Comparison of ENCODE assay signal across 27 mouse cellular contexts in genomic region chr11:78138023-78138422, GRCm38 (mm10). TPM values are rescaled to one million over a fixed set of nuclear protein-coding genes. Genes with fewer than 3 reads are reported as not detected.
DNase-seq lines count a peak whose midpoint lies in the region; ATAC-seq and TF ChIP-seq lines count a peak whose summit lies in the region.
"Had no signal": no experiment of that assay in that cellular context is flagged by ENCODE, and none has a peak within 500 bp of the region (broad histone marks: within the 10 kb centered on the region; RNA-seq: fewer than 3 reads in every experiment).

No protein-coding gene starts in this region.

- no peak overlapping the region for H3K4me2 ChIP-seq in heart, embryonic 12.5 days
- H3K4me2 ChIP-seq in liver, embryonic 11.5 days: no peak overlapping the region
- no peak overlapping the region for H3K4me2 ChIP-seq in liver, embryonic 16.5 days (ENCODE audit: low read depth, low read length)
- H3K4me2 ChIP-seq in forebrain, embryonic 11.5 days (ENCODE audit: low read depth, low read length, severe bottlenecking): no peak overlapping the region
- H3K4me2 ChIP-seq: forebrain, embryonic 12.5 days; hindbrain, embryonic 12.5 days; intestine, embryonic 15.5 days; kidney, embryonic 15.5 days; limb, embryonic 12.5 days; midbrain, embryonic 13.5 days had no signal

- peaks cover 45% of the 10 kb centered on the region; the same call in 1 of the 2 replicates for H3K79me2 ChIP-seq in liver, adult 2 months (ENCODE audit: control insufficient read depth, insufficient read depth, low read length)

- peak overlapping the region; percentile 41; the same call in 1 of the 2 replicates for H3K27ac ChIP-seq in gastrocnemius, adult 2 months
- H3K27ac ChIP-seq in heart, embryonic 12.5 days (ENCODE audit: poor library complexity, severe bottlenecking): peak overlapping the region; percentile 51; the same call in 1 of the 2 replicates
- peak overlapping the region; percentile 97 for H3K27ac ChIP-seq in liver, adult 2 months (replicated peaks; ENCODE audit: insufficient read depth, low read depth, low read length)
- H3K27ac ChIP-seq in liver, embryonic 11.5 days (ENCODE audit: low read depth, low read length): no peak overlapping the region
- H3K27ac ChIP-seq in liver, embryonic 16.5 days (ENCODE audit: low read length): peak overlapping the region; percentile 0; the same call in 1 of the 2 replicates
- no peak overlapping the region for H3K27ac ChIP-seq in forebrain, embryonic 11.5 days (ENCODE audit: low read depth, low read length)
- H3K27ac ChIP-seq: forebrain, embryonic 12.5 days; hindbrain, embryonic 12.5 days; hindbrain, postnatal 0 days; intestine, embryonic 15.5 days; kidney, embryonic 15.5 days; layer of hippocampus, adult 2 months; left cerebral cortex, adult 2 months; limb, embryonic 12.5 days; macrophage; midbrain, embryonic 13.5 days had no signal

- peaks cover 3% of the 10 kb centered on the region for H3K36me3 ChIP-seq in heart, embryonic 12.5 days
- peaks cover under 1% of the 10 kb centered on the region; the same call in 1 of the 2 replicates for H3K36me3 ChIP-seq in liver, adult 2 months (ENCODE audit: control insufficient read depth, insufficient read depth, low read length)
- no peaks in the 10 kb centered on the region for H3K36me3 ChIP-seq in liver, embryonic 11.5 days (ENCODE audit: control insufficient read depth, insufficient read depth, low read length)
- H3K36me3 ChIP-seq in liver, embryonic 16.5 days (ENCODE audit: control insufficient read depth, insufficient read depth): no peaks in the 10 kb centered on the region
- no peaks in the 10 kb centered on the region for H3K36me3 ChIP-seq in forebrain, embryonic 11.5 days (ENCODE audit: control insufficient read depth, insufficient read depth, low read length)

- no peak overlapping the region for H3K9ac ChIP-seq in heart, embryonic 12.5 days
- peak overlapping the region; percentile 26; the same call in 1 of the 2 replicates for H3K9ac ChIP-seq in liver, adult 2 months (ENCODE audit: low read depth, low read length)
- no peak overlapping the region for H3K9ac ChIP-seq in liver, embryonic 11.5 days (ENCODE audit: low read depth, low read length)
- no peak overlapping the region for H3K9ac ChIP-seq in liver, embryonic 16.5 days (ENCODE audit: low read depth, low read length)
- no peak overlapping the region for H3K9ac ChIP-seq in forebrain, embryonic 11.5 days (ENCODE audit: low read length)
- H3K9ac ChIP-seq: forebrain, embryonic 12.5 days; forebrain, postnatal 0 days; hindbrain, embryonic 12.5 days; intestine, embryonic 15.5 days; kidney, embryonic 15.5 days; limb, embryonic 12.5 days; midbrain, embryonic 13.5 days had no signal

- H3K9me3 ChIP-seq in heart, embryonic 12.5 days (replicated peaks): no peaks in the 10 kb centered on the region
- H3K9me3 ChIP-seq in liver, embryonic 11.5 days (ENCODE audit: control insufficient read depth, low read length): no peaks in the 10 kb centered on the region
- no peaks in the 10 kb centered on the region for H3K9me3 ChIP-seq in liver, embryonic 16.5 days (replicated peaks; ENCODE audit: control insufficient read depth, low read length)
- H3K9me3 ChIP-seq in forebrain, embryonic 11.5 days (ENCODE audit: control insufficient read depth, low read length): no peaks in the 10 kb centered on the region
- H3K9me3 ChIP-seq: forebrain, embryonic 12.5 days; hindbrain, embryonic 12.5 days; intestine, embryonic 15.5 days; kidney, embryonic 15.5 days; limb, embryonic 12.5 days; midbrain, embryonic 13.5 days had no signal

- TF ChIP-seq POLR2A in liver, adult 2 months (IDR thresholded peaks at IDR 0.05; ENCODE audit: extremely low read depth, insufficient read depth, low read length): no peak

- H3K27me3 ChIP-seq in heart, embryonic 12.5 days (replicated peaks): no peaks in the 10 kb centered on the region
- no peaks in the 10 kb centered on the region for H3K27me3 ChIP-seq in liver, adult 2 months (ENCODE audit: control insufficient read depth, insufficient read depth, low read length)
- no peaks in the 10 kb centered on the region for H3K27me3 ChIP-seq in liver, embryonic 11.5 days (replicated peaks; ENCODE audit: control insufficient read depth, insufficient read depth, low read length)
- no peaks in the 10 kb centered on the region for H3K27me3 ChIP-seq in liver, embryonic 16.5 days (ENCODE audit: control insufficient read depth, insufficient read depth, low read depth, low read length)
- H3K27me3 ChIP-seq in forebrain, embryonic 11.5 days (ENCODE audit: control insufficient read depth, insufficient read depth, low read length): no peaks in the 10 kb centered on the region
- H3K27me3 ChIP-seq: CH12.LX; forebrain, embryonic 12.5 days; hindbrain, embryonic 12.5 days; intestine, embryonic 15.5 days; kidney, embryonic 15.5 days; limb, embryonic 12.5 days; midbrain, embryonic 13.5 days had no signal

- ATAC-seq in heart, embryonic 12.5 days (ENCODE audit: insufficient number of reproducible peaks, low FRiP score): no peak; the same call in 1 of the 2 replicates
- no peak for ATAC-seq in liver, embryonic 11.5 days (replicated peaks; ENCODE audit: low FRiP score)
- ATAC-seq in liver, embryonic 16.5 days (ENCODE audit: low read depth): no peak
- no peak for ATAC-seq in forebrain, embryonic 11.5 days (replicated peaks; ENCODE audit: low FRiP score)
- ATAC-seq: activated CD4-positive, CD25-positive, alpha-beta regulatory T cell, adult 4 months; forebrain, postnatal 0 days; hindbrain, postnatal 0 days; intestine, embryonic 15.5 days; midbrain, embryonic 13.5 days had no signal

- no peak for DNase-seq in gastrocnemius, adult 2 months
- DNase-seq in gastrocnemius, postnatal 25 days: no peak
- no peak for DNase-seq in heart, postnatal 14 days
- peak; percentile 64 for DNase-seq in liver, adult 2 months (ENCODE audit: extremely low read depth, low read depth, low spot score)
- no peak for DNase-seq in liver, embryonic 11.5 days (ENCODE audit: low spot score)
- DNase-seq in forebrain, embryonic 11.5 days (ENCODE audit: low spot score): no peak
- DNase-seq: cerebellum, adult 2 months; cerebellum, postnatal 14 days; forebrain, postnatal 0 days; gastrocnemius, postnatal 10 days; lung, adult 18-20 months; lung, postnatal 10 days had no signal

- no peak overlapping the region for H3K4me3 ChIP-seq in gastrocnemius, adult 2 months
- no peak overlapping the region for H3K4me3 ChIP-seq in heart, embryonic 12.5 days
- no peak overlapping the region for H3K4me3 ChIP-seq in liver, adult 2 months (ENCODE audit: insufficient read depth, low read depth, low read length)
- H3K4me3 ChIP-seq in liver, embryonic 11.5 days (ENCODE audit: low read depth, low read length): no peak overlapping the region
- H3K4me3 ChIP-seq in liver, embryonic 16.5 days (ENCODE audit: low read depth, low read length): no peak overlapping the region
- H3K4me3 ChIP-seq in forebrain, embryonic 11.5 days (ENCODE audit: low read depth, low read length): no peak overlapping the region
- H3K4me3 ChIP-seq: erythroblast, embryonic 14.5 days; forebrain, embryonic 12.5 days; hindbrain, embryonic 12.5 days; intestine, embryonic 15.5 days; kidney, embryonic 15.5 days; layer of hippocampus, adult 2 months; left cerebral cortex, adult 2 months; limb, embryonic 12.5 days; midbrain, embryonic 13.5 days had no signal

- 73% methylated on average over 3 of the region's 3 CpGs for WGBS in heart, embryonic 12.5 days
- WGBS in liver, adult 2 months: 19% methylated on average over 3 of the region's 3 CpGs
- 85% methylated on average over 3 of the region's 3 CpGs for WGBS in liver, embryonic 11.5 days
- 66% methylated on average over 3 of the region's 3 CpGs for whole genome bisulfite sequencing in liver, embryonic 16.5 days (ENCODE audit: insufficient replicate concordance)
- 91% methylated on average over 3 of the region's 3 CpGs for WGBS in forebrain, embryonic 11.5 days

- H3K4me1 ChIP-seq in heart, embryonic 12.5 days (replicated peaks): peaks cover 52% of the 10 kb centered on the region
- H3K4me1 ChIP-seq in liver, adult 2 months (ENCODE audit: control insufficient read depth, insufficient read depth, low read length): peaks cover 32% of the 10 kb centered on the region
- peaks cover 44% of the 10 kb centered on the region for H3K4me1 ChIP-seq in liver, embryonic 11.5 days (replicated peaks; ENCODE audit: control insufficient read depth, insufficient read depth, low read length)
- peaks cover 39% of the 10 kb centered on the region for H3K4me1 ChIP-seq in liver, embryonic 16.5 days (ENCODE audit: control insufficient read depth, low read depth, low read length)
- no peaks in the 10 kb centered on the region for H3K4me1 ChIP-seq in forebrain, embryonic 11.5 days (replicated peaks; ENCODE audit: control insufficient read depth, insufficient read depth, low read length)
- H3K4me1 ChIP-seq: forebrain, embryonic 12.5 days; hindbrain, embryonic 12.5 days; kidney, embryonic 15.5 days; limb, embryonic 12.5 days; midbrain, embryonic 13.5 days had no signal

- TF ChIP-seq CTCF in gastrocnemius, adult 2 months (IDR thresholded peaks at IDR 0.05): no peak
- TF ChIP-seq CTCF in liver, adult 2 months (IDR thresholded peaks at IDR 0.05; ENCODE audit: low read depth, low read length): no peak

- intact Hi-C loops in gastrocnemius, adult 2 months (cut with DNase I): no loop called here
- intact Hi-C loops in heart, postnatal 14 days (cut with DNase I): no loop called here

RNA-seq across cellular contexts. Expression of gene Traf4, which starts 27.4 kb away (rescaled TPM):
- total RNA-seq in gastrocnemius, adult 2 months (2021): 1 to 10 TPM; 2.1 to 2.8 TPM
- total RNA-seq in gastrocnemius, postnatal 25 days (2021): 1 to 10 TPM; 2.9 to 4.0 TPM
- polyA plus RNA-seq in heart, embryonic 12.5 days (2016; fragmentation: Nextera tagmentation; extraction: Ambion mirVana): 51.8 and 52.5 TPM in 2 replicates
- total RNA-seq in heart, postnatal 14 days (2021): 10 to 100 TPM; 10.3 to 11.2 TPM
- total RNA-seq in liver, adult 2 months (2014; rRNA removed): 8.8 and 11.1 TPM in 2 replicates
- polyA plus RNA-seq in liver, adult 2 months (2012; rRNA removed): 69.0 and 73.5 TPM in 2 replicates
- 53.8 and 57.6 TPM in 2 replicates for polyA plus RNA-seq in liver, embryonic 11.5 days (2014; fragmentation: Nextera tagmentation; extraction: Ambion mirVana)
- 25.4 and 28.6 TPM in 2 replicates for polyA plus RNA-seq in liver, embryonic 16.5 days (2015; fragmentation: Nextera tagmentation; extraction: Ambion mirVana)
- 77.7 and 79.6 TPM in 2 replicates for polyA plus RNA-seq in forebrain, embryonic 11.5 days (2014; fragmentation: Nextera tagmentation; extraction: Ambion mirVana)

RNA-seq across cellular contexts. Expression of gene Nek8, which starts 38.5 kb away (rescaled TPM):
- under 1 TPM; 0.36 to 0.75 TPM for total RNA-seq in gastrocnemius, adult 2 months (2021)
- 1 to 10 TPM in 1 of 2 experiments, under 1 TPM in 1; 0.99 to 1.2 TPM for total RNA-seq in gastrocnemius, postnatal 25 days (2021)
- 12.1 and 16.5 TPM in 2 replicates for polyA plus RNA-seq in heart, embryonic 12.5 days (2016; fragmentation: Nextera tagmentation; extraction: Ambion mirVana)
- 1 to 10 TPM; 4.8 to 6.2 TPM for total RNA-seq in heart, postnatal 14 days (2021)
- total RNA-seq in liver, adult 2 months (2014; rRNA removed): 4.1 and 5.2 TPM in 2 replicates
- polyA plus RNA-seq in liver, adult 2 months (2012; rRNA removed): 5.2 and 7.2 TPM in 2 replicates
- polyA plus RNA-seq in liver, embryonic 11.5 days (2014; fragmentation: Nextera tagmentation; extraction: Ambion mirVana): 13.1 and 14.3 TPM in 2 replicates
- 10.2 and 10.4 TPM in 2 replicates for polyA plus RNA-seq in liver, embryonic 16.5 days (2015; fragmentation: Nextera tagmentation; extraction: Ambion mirVana)
- 7.6 and 9.6 TPM in 2 replicates for polyA plus RNA-seq in forebrain, embryonic 11.5 days (2014; fragmentation: Nextera tagmentation; extraction: Ambion mirVana)

RNA-seq across cellular contexts. Expression of gene Tlcd1, which starts 38.5 kb away (rescaled TPM):
- total RNA-seq in gastrocnemius, adult 2 months (2021): 1 to 10 TPM; 1.3 to 1.7 TPM
- total RNA-seq in gastrocnemius, postnatal 25 days (2021): 1 to 10 TPM; 1.9 to 2.4 TPM
- 11.7 and 14.2 TPM in 2 replicates for polyA plus RNA-seq in heart, embryonic 12.5 days (2016; fragmentation: Nextera tagmentation; extraction: Ambion mirVana)
- total RNA-seq in heart, postnatal 14 days (2021): 1 to 10 TPM; 6.5 to 7.6 TPM
- total RNA-seq in liver, adult 2 months (2014; rRNA removed): 44.8 and 50.7 TPM in 2 replicates
- polyA plus RNA-seq in liver, adult 2 months (2012; rRNA removed): 46.6 and 61.5 TPM in 2 replicates
- polyA plus RNA-seq in liver, embryonic 11.5 days (2014; fragmentation: Nextera tagmentation; extraction: Ambion mirVana): 52.5 and 57.5 TPM in 2 replicates
- 39.9 and 40.3 TPM in 2 replicates for polyA plus RNA-seq in liver, embryonic 16.5 days (2015; fragmentation: Nextera tagmentation; extraction: Ambion mirVana)
- 7.1 and 9.9 TPM in 2 replicates for polyA plus RNA-seq in forebrain, embryonic 11.5 days (2014; fragmentation: Nextera tagmentation; extraction: Ambion mirVana)

RNA-seq across cellular contexts. Expression of gene Fam222b, which starts 43.6 kb away (rescaled TPM):
- 1 to 10 TPM; 7.1 to 7.9 TPM for total RNA-seq in gastrocnemius, adult 2 months (2021)
- 1 to 10 TPM; 5.4 to 5.8 TPM for total RNA-seq in gastrocnemius, postnatal 25 days (2021)
- polyA plus RNA-seq in heart, embryonic 12.5 days (2016; fragmentation: Nextera tagmentation; extraction: Ambion mirVana): 22.6 and 23.3 TPM in 2 replicates
- 10 to 100 TPM; 14.4 to 14.6 TPM for total RNA-seq in heart, postnatal 14 days (2021)
- 2.5 and 3.4 TPM in 2 replicates for total RNA-seq in liver, adult 2 months (2014; rRNA removed)
- polyA plus RNA-seq in liver, adult 2 months (2012; rRNA removed): 12.5 and 13.6 TPM in 2 replicates
- 13.9 and 17.3 TPM in 2 replicates for polyA plus RNA-seq in liver, embryonic 11.5 days (2014; fragmentation: Nextera tagmentation; extraction: Ambion mirVana)
- polyA plus RNA-seq in liver, embryonic 16.5 days (2015; fragmentation: Nextera tagmentation; extraction: Ambion mirVana): 3.4 and 4.9 TPM in 2 replicates
- 31.3 and 34.4 TPM in 2 replicates for polyA plus RNA-seq in forebrain, embryonic 11.5 days (2014; fragmentation: Nextera tagmentation; extraction: Ambion mirVana)

RNA-seq across cellular contexts. Expression of gene Rpl23a, which starts 45.4 kb away (rescaled TPM):
- 100 to 1,000 TPM; 760 to 970 TPM for total RNA-seq in gastrocnemius, adult 2 months (2021)
- total RNA-seq in gastrocnemius, postnatal 25 days (2021): 100 to 1,000 TPM; 715 to 745 TPM
- polyA plus RNA-seq in heart, embryonic 12.5 days (2016; fragmentation: Nextera tagmentation; extraction: Ambion mirVana): 847 and 859 TPM in 2 replicates
- total RNA-seq in heart, postnatal 14 days (2021): 100 to 1,000 TPM; 776 to 812 TPM
- total RNA-seq in liver, adult 2 months (2014; rRNA removed): 318 and 352 TPM in 2 replicates
- 88.5 and 110 TPM in 2 replicates for polyA plus RNA-seq in liver, adult 2 months (2012; rRNA removed)
- 1,588 and 1,766 TPM in 2 replicates for polyA plus RNA-seq in liver, embryonic 11.5 days (2014; fragmentation: Nextera tagmentation; extraction: Ambion mirVana)
- polyA plus RNA-seq in liver, embryonic 16.5 days (2015; fragmentation: Nextera tagmentation; extraction: Ambion mirVana): 609 and 714 TPM in 2 replicates
- polyA plus RNA-seq in forebrain, embryonic 11.5 days (2014; fragmentation: Nextera tagmentation; extraction: Ambion mirVana): 1,094 and 1,161 TPM in 2 replicates

Comparison
In these comparisons a context has a peak if more than half of its experiments do, and no peak if none do; other contexts are left out.
1. H3K27ac ChIP-seq: peak in gastrocnemius, adult 2 months (single experiment), heart, embryonic 12.5 days (single experiment), liver, adult 2 months (single experiment) and liver, embryonic 16.5 days (single experiment); none in liver, embryonic 11.5 days (single experiment) and forebrain, embryonic 11.5 days (single experiment).